9 mouse cellular contexts compared by ENCODE assay signal in the genomic region with DNA sequence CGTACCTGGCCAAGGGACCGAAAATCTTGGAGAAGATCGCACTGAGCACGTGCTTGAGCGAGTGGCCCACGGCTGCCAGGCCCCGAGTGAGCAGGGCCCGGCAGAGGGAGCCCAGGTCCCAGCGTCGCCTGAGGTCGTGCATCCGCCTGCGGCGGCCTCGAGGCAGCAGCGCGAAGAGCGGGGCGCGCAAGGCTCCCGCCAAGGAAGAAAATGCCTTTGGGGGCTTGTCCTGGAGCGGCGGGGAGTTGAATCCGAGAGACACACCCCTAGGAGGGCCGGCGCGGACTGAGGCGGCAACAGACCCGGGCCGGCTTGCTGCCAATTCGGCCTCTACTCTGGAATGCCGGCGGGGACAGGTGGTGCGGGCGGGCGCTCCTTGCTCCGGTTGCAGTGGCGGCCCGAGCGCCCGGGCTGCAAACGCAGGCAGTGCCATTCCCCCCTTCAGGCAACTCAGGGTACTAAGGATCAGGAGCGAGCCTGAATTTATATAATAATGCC. TPM values are rescaled to one million over a fixed set of nuclear protein-coding genes. Genes with fewer than 3 reads are reported as not detected.
DNase-seq lines count a peak whose midpoint lies in the region; ATAC-seq lines count a peak whose summit lies in the region.
"Had no signal": no experiment of that assay in that cellular context is flagged by ENCODE, and none has a peak within 500 bp of the region (broad histone marks: within the 10 kb centered on the region; RNA-seq: fewer than 3 reads in every experiment).

No protein-coding gene starts in this region.

- H3K9me3 ChIP-seq in embryonic facial prominence, embryonic 15.5 days (replicated peaks) = no peaks in the 10 kb centered on the region
- H3K9me3 ChIP-seq in hindbrain, embryonic 10.5 days = no peaks in the 10 kb centered on the region; the same call in 1 of the 2 replicates
- no peaks in the 10 kb centered on the region for H3K9me3 ChIP-seq in midbrain, embryonic 13.5 days

- DNase-seq in adrenal gland, adult 2 months = peak; percentile 31
- no peak for DNase-seq in adrenal gland, adult 8-10 months
- peak; percentile 66 for DNase-seq in ZHBTc4 (ENCODE audit: low read depth, low spot score)
- DNase-seq in hindbrain, embryonic 10.5 days (ENCODE audit: low spot score) = peak; percentile 67
- DNase-seq in layer of hippocampus, postnatal 25 days (ENCODE audit: extremely low spot score in 1 of 2, low spot score in 1 of 2) = peak; percentile 7 to 17
- peak; percentile 65 for DNase-seq in testis, postnatal 10 days (ENCODE audit: low spot score)

- no peaks in the 10 kb centered on the region for H3K36me3 ChIP-seq in embryonic facial prominence, embryonic 15.5 days
- no peaks in the 10 kb centered on the region for H3K36me3 ChIP-seq in hindbrain, embryonic 10.5 days
- H3K36me3 ChIP-seq in midbrain, embryonic 13.5 days = no peaks in the 10 kb centered on the region

- H3K27me3 ChIP-seq in embryonic facial prominence, embryonic 15.5 days = peaks cover 31% of the 10 kb centered on the region
- H3K27me3 ChIP-seq in hindbrain, embryonic 10.5 days (ENCODE audit: insufficient read depth, poor library complexity, severe bottlenecking) = peaks cover 75% of the 10 kb centered on the region
- peaks cover 32% of the 10 kb centered on the region for H3K27me3 ChIP-seq in midbrain, embryonic 13.5 days

- peak overlapping the region; percentile 81 for H3K4me2 ChIP-seq in embryonic facial prominence, embryonic 15.5 days (replicated peaks)
- peak overlapping the region; percentile 76 for H3K4me2 ChIP-seq in midbrain, embryonic 13.5 days (replicated peaks)

- H3K4me3 ChIP-seq in embryonic facial prominence, embryonic 15.5 days (replicated peaks) = peak overlapping the region; percentile 53
- H3K4me3 ChIP-seq in hindbrain, embryonic 10.5 days = peak overlapping the region; percentile 59
- H3K4me3 ChIP-seq in midbrain, embryonic 13.5 days (replicated peaks) = peak overlapping the region; percentile 51

- H3K27ac ChIP-seq in embryonic facial prominence, embryonic 15.5 days (replicated peaks) = 0 out of 2 replicates have a peak overlapping the region, but pooled peaks have one; percentile 22
- H3K27ac ChIP-seq in hindbrain, embryonic 10.5 days = peak overlapping the region; percentile 88
- H3K27ac ChIP-seq in midbrain, embryonic 13.5 days = no peak overlapping the region

- peak; percentile 68 for ATAC-seq in embryonic facial prominence, embryonic 15.5 days (ENCODE audit: insufficient number of reproducible peaks, low FRiP score, low TSS enrichment, low read depth)
- ATAC-seq in midbrain, embryonic 13.5 days = peak; percentile 78

- 17% methylated on average over 39 of the region's 43 CpGs for WGBS in embryonic facial prominence, embryonic 15.5 days
- WGBS in hindbrain, embryonic 10.5 days = 12% methylated on average over 43 of the region's 43 CpGs
- 34% methylated on average over 38 of the region's 43 CpGs for WGBS in midbrain, embryonic 13.5 days

- peak overlapping the region; percentile 35 for H3K9ac ChIP-seq in embryonic facial prominence, embryonic 15.5 days
- H3K9ac ChIP-seq in midbrain, embryonic 13.5 days (replicated peaks) = peak overlapping the region; percentile 66

- no peaks in the 10 kb centered on the region; the same call in 1 of the 2 replicates for H3K4me1 ChIP-seq in embryonic facial prominence, embryonic 15.5 days
- peaks cover 18% of the 10 kb centered on the region for H3K4me1 ChIP-seq in hindbrain, embryonic 10.5 days (replicated peaks)
- H3K4me1 ChIP-seq in midbrain, embryonic 13.5 days (replicated peaks) = no peaks in the 10 kb centered on the region; the same call in 1 of the 2 replicates

RNA-seq across cellular contexts. Expression of gene Hs6st2, which starts 0.4 kb away (rescaled TPM):
- total RNA-seq in adrenal gland, adult 2 months (2021) = 1 to 10 TPM; 1.3 to 3.2 TPM
- polyA plus RNA-seq in adrenal gland, adult 2 months (2012; rRNA removed) = 9.1 and 12.3 TPM in 2 replicates
- total RNA-seq in adrenal gland, adult 8-10 months (2022) = 1 to 10 TPM; 1.5 to 3.7 (median 2.2) TPM
- polyA plus RNA-seq in embryonic facial prominence, embryonic 15.5 days (2015; fragmentation: Nextera tagmentation; extraction: Ambion mirVana) = 23.7 and 24.2 TPM in 2 replicates
- polyA plus RNA-seq in hindbrain, embryonic 10.5 days (2016; fragmentation: Nextera tagmentation; extraction: Ambion mirVana) = 16.6 and 18.2 TPM in 2 replicates
- total RNA-seq in layer of hippocampus, postnatal 25 days (2021) = 10 to 100 TPM; 24.1 to 28.8 TPM
- polyA plus RNA-seq in midbrain, embryonic 13.5 days (2015; fragmentation: Nextera tagmentation; extraction: Ambion mirVana) = 16.8 and 24.7 TPM in 2 replicates
- total RNA-seq: neutrophil, adult 5-6 weeks had no signal
